Mouse (Mus musculus) small intestine, adult 2 months (tissue): ENCODE data around the gene Mrpl11. TPM values are rescaled to one million over a fixed set of nuclear protein-coding genes. Genes with fewer than 3 reads are reported as not detected.
"Not testable (repeated sequence)": the region's sequence is repeated elsewhere in the genome, so short reads cannot be mapped to it uniquely, and the experiment has no call there.

ENCODE experiments used
- H3K27ac ChIP-seq: fragments of 200-500 bp; 2 replicates; pipeline ENCODE4 v1.5.1; 2012; ENCODE audit warnings: low read depth, low read length, control low read depth, inconsistent platforms; ENCODE audit not compliant: insufficient read depth
- H3K27me3 ChIP-seq: fragments of 200-500 bp; 2 replicates; pipeline ENCODE4 v1.6.1; 2012; ENCODE audit warnings: mild to moderate bottlenecking, moderate library complexity, low read length, inconsistent platforms; ENCODE audit not compliant: control insufficient read depth, insufficient read depth
- H3K36me3 ChIP-seq: fragments of 200-500 bp; 2 replicates; pipeline ENCODE4 v1.6.1; 2012; ENCODE audit warnings: mild to moderate bottlenecking, low read length, control low read depth, inconsistent platforms; ENCODE audit not compliant: control insufficient read depth, insufficient read depth
- H3K4me1 ChIP-seq: fragments of 200-500 bp; 2 replicates; pipeline ENCODE4 v1.6.1; 2012; ENCODE audit warnings: low read length, inconsistent platforms, mixed read lengths; ENCODE audit not compliant: control insufficient read depth, insufficient read depth, insufficient read length
- H3K4me3 ChIP-seq: fragments of 200-500 bp; 2 replicates; pipeline ENCODE4 v1.5.1; 2012; ENCODE audit warnings: low read depth, mild to moderate bottlenecking, control low read depth, inconsistent platforms, low read length, moderate library complexity
- CTCF ChIP-seq: fragments of 200-500 bp; IDR thresholded peaks from 2 replicates; pipeline ENCODE4 v1.5.1; 2012; ENCODE audit warnings: low read depth, mild to moderate bottlenecking, control low read depth, inconsistent platforms, low read length, moderate library complexity, mixed read lengths; ENCODE audit not compliant: insufficient replicate concordance, insufficient read length; ENCODE audit errors: extremely low read depth
- POLR2A ChIP-seq: fragments of 200-500 bp; IDR thresholded peaks from 2 replicates; pipeline ENCODE4 v1.6.1; 2012; ENCODE audit warnings: low read depth, mild to moderate bottlenecking, control low read depth, inconsistent platforms, low read length, moderate library complexity
- WGBS: fragments of 180-500 bp; shearing (Covaris S2); methylation state at CpG from one replicate; pipeline ENCODE4 v1.1.7; 2018; 5-methylcytosine and 5-hydroxymethylcytosine counted together
- polyA plus RNA-seq: library from polyadenylated mRNA; depleted of rRNA; stranded (reverse); fragments of >200 nt; gene quantifications from 2 replicates; pipeline ENCODE4 v1.2.3, GENCODE M21; 2012

The Mrpl11 gene
- polyA plus RNA-seq, 1 experiment: 9.3 TPM

GRCm38 (mm10) chr19:4928781-4929180 lies 33.2 kb upstream of the Mrpl11 start:
- H3K4me3 ChIP-seq: no peak overlapping the region
- H3K27ac ChIP-seq: no peak overlapping the region
- H3K36me3 ChIP-seq: peaks cover 2% of the 10 kb centered on the region; the same call in 1 of the 2 replicates
- 65% methylated on average over 5 of the region's 5 CpGs for WGBS
- peaks cover 12% of the 10 kb centered on the region; the same call in 1 of the 2 replicates for H3K4me1 ChIP-seq
- no peaks in the 10 kb centered on the region for H3K27me3 ChIP-seq
- no peak for TF ChIP-seq CTCF
- TF ChIP-seq POLR2A: no peak

GRCm38 (mm10) chr19:4936896-4937295 lies 25.1 kb upstream of the Mrpl11 start:
- Histone ChIP-seq H3K4me3 (no peak overlapping the region), H3K36me3 (no peaks in the 10 kb centered on the region), H3K27ac (no peak overlapping the region), H3K27me3 (no peaks in the 10 kb centered on the region), H3K4me1 (no peaks in the 10 kb centered on the region)
- no peak for TF ChIP-seq POLR2A
- no peak for TF ChIP-seq CTCF
- WGBS: 82% methylated on average over 2 of the region's 2 CpGs

- Histone ChIP-seq H3K4me3 (no peak overlapping the region), H3K36me3 (no peaks in the 10 kb centered on the region), H3K27me3 (no peaks in the 10 kb centered on the region), H3K4me1 (0 out of 2 replicates have a peak, but pooled peaks cover 4% of the 10 kb centered on the region), H3K27ac (no peak overlapping the region)
- WGBS: 86% methylated on average over 17 of the region's 17 CpGs
- TF ChIP-seq CTCF (no peak), POLR2A (no peak)
These were observed 24.3 kb upstream of the Mrpl11 start for GRCm38 (mm10) chr19:4937444-4938310.

- H3K4me1 ChIP-seq: peaks cover 4% of the 10 kb centered on the region; the same call in 1 of the 2 replicates
- no peaks in the 10 kb centered on the region for H3K27me3 ChIP-seq
- WGBS: 1% methylated on average over 48 of the region's 55 CpGs
- H3K4me3 ChIP-seq: peak within 1 kb of the TSS; percentile 67
- TF ChIP-seq POLR2A: no peak
- TF ChIP-seq CTCF: no peak
- no peak within 1 kb of the TSS for H3K27ac ChIP-seq
- H3K36me3 ChIP-seq: no peaks in the 10 kb centered on the region
These were observed 19.2 kb upstream of the Mrpl11 start, which contains the start of gene Peli3 for GRCm38 (mm10) chr19:4942551-4943252. Gene Peli3, minus strand, starts transcription at chr19:4943127.

- 5% methylated on average over 13 of the region's 13 CpGs for WGBS
- Histone ChIP-seq H3K36me3 (no peaks in the 10 kb centered on the region), H3K4me3 (peak overlapping the region; percentile 67), H3K27me3 (no peaks in the 10 kb centered on the region), H3K4me1 (peaks cover 4% of the 10 kb centered on the region; the same call in 1 of the 2 replicates), H3K27ac (no peak overlapping the region)
- TF ChIP-seq CTCF (no peak), POLR2A (no peak)
These were observed 18.7 kb upstream of the Mrpl11 start for GRCm38 (mm10) chr19:4943253-4943588.

GRCm38 (mm10) chr19:4945540-4945939 lies 16.4 kb upstream of the Mrpl11 start:
- WGBS: 59% methylated on average over 6 of the region's 6 CpGs
- H3K4me1 ChIP-seq: peaks cover 4% of the 10 kb centered on the region; the same call in 1 of the 2 replicates
- H3K36me3 ChIP-seq: no peaks in the 10 kb centered on the region
- H3K27me3 ChIP-seq: no peaks in the 10 kb centered on the region
- no peak overlapping the region for H3K4me3 ChIP-seq
- H3K27ac ChIP-seq: no peak overlapping the region
- TF ChIP-seq CTCF: no peak
- TF ChIP-seq POLR2A: no peak

GRCm38 (mm10) chr19:4948641-4949040 lies 13.3 kb upstream of the Mrpl11 start:
- not testable (repeated sequence) for H3K36me3 ChIP-seq, H3K4me1 ChIP-seq, H3K27me3 ChIP-seq, H3K27ac ChIP-seq, H3K4me3 ChIP-seq
- whole genome bisulfite sequencing: 78% methylated on average over 9 of the region's 9 CpGs
